Mouse (Mus musculus) limb, embryonic 14.5 days (tissue): ENCODE measurements around the gene Dhx9. TPM values are rescaled to one million over a fixed set of nuclear protein-coding genes. Genes with fewer than 3 reads are reported as not detected.
"Not testable (repeated sequence)": the region's sequence is repeated elsewhere in the genome, so short reads cannot be mapped to it uniquely, and the experiment has no call there.

Source experiments
- ATAC-seq: fragments of 200-750 bp; cut with Nextera tagmentation; 2 replicates; pipeline ENCODE4 v1.8.0; 2017; ENCODE audit warnings: low read depth, moderate number of reproducible peaks, moderate TSS enrichment; ENCODE audit not compliant: low FRiP score
- DNase-seq: peaks from one replicate; pipeline ENCODE4 v3.0.0-alpha.2; 2015; ENCODE audit warnings: low spot score
- H3K27ac ChIP-seq: fragments of 300-500 bp; sonication (generic); replicated peaks from 2 replicates; pipeline ENCODE4 v1.5.1; 2014; ENCODE audit warnings: low read depth, mild to moderate bottlenecking, low read length, moderate library complexity, mixed read lengths
- H3K27me3 ChIP-seq: fragments of 300-500 bp; sonication (generic); 2 replicates; pipeline ENCODE4 v1.6.1; 2014; ENCODE audit warnings: low read length, mixed read lengths; ENCODE audit not compliant: control insufficient read depth, insufficient read depth
- H3K36me3 ChIP-seq: fragments of 300-500 bp; sonication (generic); 2 replicates; pipeline ENCODE4 v1.6.1; 2014; ENCODE audit warnings: mild to moderate bottlenecking, low read length, moderate library complexity, mixed read lengths; ENCODE audit not compliant: control insufficient read depth, insufficient read depth
- H3K4me1 ChIP-seq: fragments of 300-500 bp; sonication (generic); 2 replicates; pipeline ENCODE4 v1.6.1; 2014; ENCODE audit warnings: antibody characterized with exemption, low read length, mixed read lengths; ENCODE audit not compliant: control insufficient read depth, insufficient read depth
- H3K4me2 ChIP-seq: fragments of 300-500 bp; sonication (generic); replicated peaks from 2 replicates; pipeline ENCODE4 v1.6.1; 2014; ENCODE audit warnings: low read depth, mild to moderate bottlenecking, low read length, moderate library complexity; ENCODE audit not compliant: severe bottlenecking
- H3K4me3 ChIP-seq: fragments of 300-500 bp; sonication (generic); replicated peaks from 2 replicates; pipeline ENCODE4 v1.5.1; 2014; ENCODE audit warnings: low read length
- H3K9ac ChIP-seq: fragments of 300-500 bp; sonication (generic); 2 replicates; pipeline ENCODE4 v1.6.1; 2014; ENCODE audit warnings: mild to moderate bottlenecking, low read depth, low read length, moderate library complexity; ENCODE audit not compliant: severe bottlenecking
- H3K9me3 ChIP-seq: fragments of 300-500 bp; sonication (generic); 2 replicates; pipeline ENCODE4 v1.6.1; 2016; ENCODE audit warnings: low read length; ENCODE audit not compliant: control insufficient read depth
- POLR2A ChIP-seq: fragments of 200-500 bp; IDR thresholded peaks from 2 replicates; pipeline ENCODE4 v1.8.0; 2012; ENCODE audit warnings: inconsistent platforms, mild to moderate bottlenecking, moderate library complexity, borderline replicate concordance; ENCODE audit not compliant: insufficient read depth, insufficient read length; ENCODE audit errors: extremely low read depth
- WGBS: fragments of 180-500 bp; shearing (Covaris S2); extraction: QIAGEN DNeasy Blood & Tissue Kit; methylation state at CpG from one replicate; pipeline ENCODE4 v1.1.7; 2014; 5-methylcytosine and 5-hydroxymethylcytosine counted together
- polyA plus RNA-seq, 2 experiments: library from polyadenylated mRNA; depleted of rRNA in 1 of 2; stranded (reverse) in 1 of 2; unstranded in 1 of 2; fragments of >200 nt; fragmentation: Nextera tagmentation in 1 of 2; extraction: Ambion mirVana in 1 of 2; gene quantifications; 2 replicates each; pipeline versions ENCODE4 v1.2.1 to v1.2.3; 2012 to 2014

The Dhx9 gene
- polyA plus RNA-seq, 2 experiments = 24.2 to 143 TPM

GRCm38 (mm10) chr1:153486767-153487499 is 527 bp downstream of the Dhx9 start:
- Histone ChIP-seq H3K9ac (peak overlapping the region; percentile 95), H3K27ac (peak overlapping the region; percentile 83), H3K36me3 (peaks cover 8% of the 10 kb centered on the region), H3K9me3 (no peaks in the 10 kb centered on the region), H3K4me1 (peaks cover 21% of the 10 kb centered on the region), H3K27me3 (no peaks in the 10 kb centered on the region), H3K4me3 (peak overlapping the region; percentile 100), H3K4me2 (peak overlapping the region; percentile 48)
- DNase-seq = peak; percentile 40
- peak; percentile 76 for ATAC-seq
- no peak for TF ChIP-seq POLR2A
- WGBS = under 1% methylated on average over 58 of the region's 64 CpGs

- Histone ChIP-seq H3K4me3 (peak overlapping the region; percentile 100), H3K9ac (peak overlapping the region; percentile 95), H3K4me2 (peak overlapping the region; percentile 48), H3K36me3 (peaks cover 16% of the 10 kb centered on the region), H3K4me1 (peaks cover 21% of the 10 kb centered on the region)
- not testable (repeated sequence) for H3K9me3 ChIP-seq, DNase-seq, H3K27ac ChIP-seq, ATAC-seq, H3K27me3 ChIP-seq
- WGBS = 10% methylated on average over 6 of the region's 6 CpGs
These were observed 1.3 kb downstream of the Dhx9 start for GRCm38 (mm10) chr1:153486120-153486519.

GRCm38 (mm10) chr1:153485201-153485796 is 2.2 kb downstream of the Dhx9 start:
- 66% methylated on average over 2 of the region's 2 CpGs for WGBS
- no peak for ATAC-seq
- Histone ChIP-seq H3K27me3 (no peaks in the 10 kb centered on the region), H3K27ac (no peak overlapping the region), H3K4me3 (peak overlapping the region; percentile 100), H3K4me1 (peaks cover 21% of the 10 kb centered on the region), H3K36me3 (peaks cover 24% of the 10 kb centered on the region), H3K9ac (peak overlapping the region; percentile 95; the same call in 1 of the 2 replicates), H3K4me2 (peak overlapping the region; percentile 48), H3K9me3 (no peaks in the 10 kb centered on the region)
- TF ChIP-seq POLR2A = no peak
- DNase-seq = no peak

- Histone ChIP-seq H3K36me3 (peaks cover 67% of the 10 kb centered on the region), H3K27me3 (no peaks in the 10 kb centered on the region), H3K4me2 (no peak overlapping the region), H3K27ac (no peak overlapping the region), H3K4me1 (peaks cover 18% of the 10 kb centered on the region), H3K4me3 (no peak overlapping the region), H3K9ac (no peak overlapping the region), H3K9me3 (no peaks in the 10 kb centered on the region)
- TF ChIP-seq POLR2A = no peak
- ATAC-seq (no peak), DNase-seq (no peak)
- WGBS = 94% methylated on average over 1 of the region's 1 CpGs
These were observed 6.4 kb downstream of the Dhx9 start for GRCm38 (mm10) chr1:153481025-153481412.

DNA sequence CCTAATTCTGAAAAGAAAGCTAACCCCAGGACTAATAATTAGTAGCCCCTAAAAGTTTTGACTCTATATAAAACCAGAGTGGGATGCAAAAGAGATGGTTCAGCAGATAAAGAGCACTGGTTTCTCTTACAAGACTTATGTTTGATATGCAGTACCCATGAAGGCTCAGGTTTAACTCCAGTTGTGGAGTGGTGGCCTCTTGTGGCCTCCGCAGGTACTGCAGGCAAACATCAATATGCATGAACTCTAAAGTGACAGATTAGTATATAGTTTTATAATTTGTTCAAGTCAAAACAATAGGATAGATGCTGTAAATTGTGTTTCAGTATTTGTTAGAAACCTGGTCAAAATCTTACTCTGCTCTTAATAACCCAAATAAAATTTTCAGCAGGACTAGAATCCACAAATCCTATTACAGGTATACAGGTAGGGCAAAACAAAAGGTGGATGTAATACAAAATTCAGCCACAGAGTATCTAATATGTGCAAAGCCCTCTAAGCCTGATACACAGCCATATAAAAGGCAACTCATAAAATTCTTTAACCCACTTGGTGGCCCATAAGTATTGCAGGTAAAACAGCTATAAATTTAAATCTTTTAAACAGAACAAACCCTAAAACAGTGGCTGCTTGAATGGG is 7.0 kb downstream of the Dhx9 start:
- peaks cover 15% of the 10 kb centered on the region for H3K4me1 ChIP-seq

More for the DNA sequence above, 7.0 kb downstream of the Dhx9 start:
- Histone ChIP-seq H3K36me3 (peaks cover 71% of the 10 kb centered on the region), H3K4me2 (no peak overlapping the region), H3K4me3 (no peak overlapping the region), H3K27me3 (no peaks in the 10 kb centered on the region), H3K9me3 (no peaks in the 10 kb centered on the region), H3K27ac (no peak overlapping the region), H3K9ac (no peak overlapping the region)
- no peak for TF ChIP-seq POLR2A
- WGBS = 54% methylated on average over 1 of the region's 1 CpGs
- DNase-seq (peak; percentile 61), ATAC-seq (no peak)
